25 mouse cellular contexts compared by ENCODE assay signal in genomic region chr1:119226996-119227395, GRCm38 (mm10).
"Had no signal": no experiment of that assay in that cellular context is flagged by ENCODE, and none has a peak within 500 bp of the region (broad histone marks: within the 10 kb centered on the region; RNA-seq: fewer than 3 reads in every experiment).

No protein-coding gene starts in this region.

- H3K27me3 ChIP-seq: embryonic facial prominence, embryonic 13.5 days; embryonic facial prominence, embryonic 15.5 days; forebrain, embryonic 12.5 days; forebrain, embryonic 13.5 days; forebrain, embryonic 15.5 days had no signal

- H3K4me3 ChIP-seq: embryonic facial prominence, embryonic 10.5 days; embryonic facial prominence, embryonic 12.5 days; embryonic facial prominence, embryonic 13.5 days; embryonic facial prominence, embryonic 15.5 days; erythroblast, embryonic 14.5 days; forebrain, embryonic 10.5 days; forebrain, embryonic 12.5 days; forebrain, embryonic 13.5 days; forebrain, embryonic 15.5 days; gastrocnemius, adult 2 months had no signal

- H3K9ac ChIP-seq: embryonic facial prominence, embryonic 12.5 days; embryonic facial prominence, embryonic 13.5 days; embryonic facial prominence, embryonic 15.5 days; forebrain, embryonic 12.5 days; forebrain, embryonic 13.5 days; forebrain, embryonic 15.5 days; forebrain, postnatal 0 days had no signal

- H3K27ac ChIP-seq: embryonic facial prominence, embryonic 10.5 days; embryonic facial prominence, embryonic 12.5 days; embryonic facial prominence, embryonic 13.5 days; embryonic facial prominence, embryonic 15.5 days; forebrain, embryonic 10.5 days; forebrain, embryonic 12.5 days; forebrain, embryonic 13.5 days; forebrain, embryonic 15.5 days; gastrocnemius, adult 2 months had no signal

- DNase-seq: cerebellum, adult 18-20 months; cerebellum, adult 2 months; cerebellum, adult 8-10 months; cerebellum, adult 9-10 months; cerebellum, adult 9-11 months; cerebellum, postnatal 10 days; cerebellum, postnatal 14 days; cerebellum, postnatal 25 days; cerebellum, postnatal 36 days; embryo, embryonic 11 days; forebrain, postnatal 0 days; gastrocnemius, adult 2 months; gastrocnemius, postnatal 10 days; gastrocnemius, postnatal 14 days; gastrocnemius, postnatal 25 days; gastrocnemius, postnatal 36 days had no signal

- H3K4me1 ChIP-seq: embryonic facial prominence, embryonic 10.5 days; embryonic facial prominence, embryonic 12.5 days; embryonic facial prominence, embryonic 13.5 days; embryonic facial prominence, embryonic 15.5 days; forebrain, embryonic 10.5 days; forebrain, embryonic 12.5 days; forebrain, embryonic 13.5 days; forebrain, embryonic 15.5 days had no signal

- H3K36me3 ChIP-seq: embryonic facial prominence, embryonic 10.5 days; embryonic facial prominence, embryonic 12.5 days; embryonic facial prominence, embryonic 13.5 days; embryonic facial prominence, embryonic 15.5 days; forebrain, embryonic 10.5 days; forebrain, embryonic 12.5 days; forebrain, embryonic 15.5 days had no signal
